Mouse (Mus musculus) neural tube, embryonic 14.5 days (tissue): ENCODE results near the gene Malsu1. TPM values are rescaled to one million over a fixed set of nuclear protein-coding genes. Genes with fewer than 3 reads are reported as not detected.

ENCODE experiments used
- ATAC-seq: fragments of 200-750 bp; cut with Nextera tagmentation; 2 replicates; pipeline ENCODE4 v1.8.0; 2017; ENCODE audit warnings: low read depth, mild to moderate bottlenecking, moderate TSS enrichment, moderate library complexity
- H3K27ac ChIP-seq: fragments of 300-500 bp; sonication (generic); 2 replicates; pipeline ENCODE4 v1.5.1; 2014; ENCODE audit warnings: low read depth, mild to moderate bottlenecking, control low read depth, low read length, moderate library complexity, mixed read lengths
- H3K27me3 ChIP-seq: fragments of 300-500 bp; sonication (generic); 2 replicates; pipeline ENCODE4 v1.6.1; 2014; ENCODE audit warnings: low read length; ENCODE audit not compliant: control insufficient read depth, insufficient read depth
- H3K36me3 ChIP-seq: fragments of 300-500 bp; sonication (generic); 2 replicates; pipeline ENCODE4 v1.6.1; 2014; ENCODE audit warnings: low read length, mixed read lengths; ENCODE audit not compliant: control insufficient read depth, insufficient read depth
- H3K4me1 ChIP-seq: fragments of 300-500 bp; sonication (generic); 2 replicates; pipeline ENCODE4 v1.6.1; 2014; ENCODE audit warnings: low read length; ENCODE audit not compliant: control insufficient read depth, insufficient read depth
- H3K4me2 ChIP-seq: fragments of 300-500 bp; sonication (generic); 2 replicates; pipeline ENCODE4 v1.6.1; 2014; ENCODE audit warnings: mild to moderate bottlenecking, low read depth, low read length, control low read depth
- H3K4me3 ChIP-seq: fragments of 300-500 bp; sonication (generic); 2 replicates; pipeline ENCODE4 v1.5.1; 2014; ENCODE audit warnings: low read depth, low read length, control low read depth, mixed read lengths
- H3K9ac ChIP-seq: fragments of 300-500 bp; sonication (generic); replicated peaks from 2 replicates; pipeline ENCODE4 v1.6.1; 2014; ENCODE audit warnings: low read depth, mild to moderate bottlenecking, control low read depth, low read length, mixed read lengths
- H3K9me3 ChIP-seq: fragments of 300-500 bp; sonication (generic); 2 replicates; pipeline ENCODE4 v1.6.1; 2016; ENCODE audit warnings: low read length; ENCODE audit not compliant: control insufficient read depth
- WGBS: fragments of 180-500 bp; shearing (Covaris S2); extraction: QIAGEN DNeasy Blood & Tissue Kit; methylation state at CpG from one replicate; pipeline ENCODE4 v1.1.7; 2014; 5-methylcytosine and 5-hydroxymethylcytosine counted together
- polyA plus RNA-seq: library from polyadenylated mRNA; unstranded; fragments of >200 nt; fragmentation: Nextera tagmentation; extraction: Ambion mirVana; gene quantifications from 2 replicates; pipeline ENCODE4 v1.2.1, GENCODE M21; 2014

Gene Malsu1
- polyA plus RNA-seq, 1 experiment from 2014 or later = 62.8 TPM

DNA sequence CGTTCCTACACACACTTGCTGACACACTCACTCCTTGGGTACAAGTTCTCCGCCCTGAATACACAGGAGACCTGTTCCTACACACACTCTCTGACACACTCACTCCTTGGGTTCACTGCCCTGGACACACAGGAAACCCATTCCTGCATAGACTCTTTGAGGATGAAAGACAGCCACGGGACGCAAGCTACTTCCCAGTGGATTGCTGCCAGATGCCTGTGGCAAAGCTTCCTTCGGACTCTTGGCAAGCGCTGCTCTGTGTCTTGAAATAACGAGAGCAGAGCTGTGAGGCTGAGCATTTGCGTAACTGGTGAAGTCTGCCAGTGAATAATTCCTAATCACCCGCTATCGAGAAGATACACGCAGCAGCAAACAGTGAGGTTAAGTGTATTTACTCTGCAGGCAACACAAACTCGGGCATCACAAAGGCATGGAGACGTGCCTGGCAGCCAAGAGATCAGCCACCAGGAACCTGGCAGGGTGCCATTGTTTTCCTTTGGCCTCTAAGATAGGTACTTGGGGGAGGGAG lies 23.4 kb downstream of the Malsu1 start:
- H3K9ac ChIP-seq = no peak overlapping the region
- no peak overlapping the region for H3K4me3 ChIP-seq
- H3K9me3 ChIP-seq = no peaks in the 10 kb centered on the region
- H3K27ac ChIP-seq = peak overlapping the region; percentile 12; the same call in 1 of the 2 replicates
- H3K36me3 ChIP-seq = peaks cover 8% of the 10 kb centered on the region; the same call in 1 of the 2 replicates
- H3K4me2 ChIP-seq = no peak overlapping the region
- no peak for ATAC-seq
- H3K4me1 ChIP-seq = peaks cover 7% of the 10 kb centered on the region; the same call in 1 of the 2 replicates
- H3K27me3 ChIP-seq = no peaks in the 10 kb centered on the region
- WGBS = 54% methylated on average over 13 of the region's 13 CpGs

GRCm38 (mm10) chr6:49097596-49098110 lies 24.1 kb downstream of the Malsu1 start:
- H3K27ac ChIP-seq = no peak overlapping the region; the same call in 1 of the 2 replicates
- 81% methylated on average over 5 of the region's 5 CpGs for WGBS
- ATAC-seq = no peak
- no peak overlapping the region for H3K4me3 ChIP-seq
- no peaks in the 10 kb centered on the region for H3K9me3 ChIP-seq
- H3K4me1 ChIP-seq = peaks cover 7% of the 10 kb centered on the region; the same call in 1 of the 2 replicates
- no peak overlapping the region for H3K9ac ChIP-seq
- no peaks in the 10 kb centered on the region for H3K27me3 ChIP-seq
- no peak overlapping the region for H3K4me2 ChIP-seq
- peaks cover 8% of the 10 kb centered on the region; the same call in 1 of the 2 replicates for H3K36me3 ChIP-seq

- no peak for ATAC-seq
- Histone ChIP-seq H3K27ac (no peak overlapping the region), H3K9me3 (no peaks in the 10 kb centered on the region), H3K4me1 (peaks cover 7% of the 10 kb centered on the region; the same call in 1 of the 2 replicates), H3K4me2 (no peak overlapping the region), H3K27me3 (no peaks in the 10 kb centered on the region), H3K4me3 (no peak overlapping the region), H3K9ac (no peak overlapping the region), H3K36me3 (peaks cover 6% of the 10 kb centered on the region; the same call in 1 of the 2 replicates)
- WGBS = 97% methylated on average over 1 of the region's 1 CpGs
These were observed 25.5 kb downstream of the Malsu1 start for GRCm38 (mm10) chr6:49099086-49099485.

DNA sequence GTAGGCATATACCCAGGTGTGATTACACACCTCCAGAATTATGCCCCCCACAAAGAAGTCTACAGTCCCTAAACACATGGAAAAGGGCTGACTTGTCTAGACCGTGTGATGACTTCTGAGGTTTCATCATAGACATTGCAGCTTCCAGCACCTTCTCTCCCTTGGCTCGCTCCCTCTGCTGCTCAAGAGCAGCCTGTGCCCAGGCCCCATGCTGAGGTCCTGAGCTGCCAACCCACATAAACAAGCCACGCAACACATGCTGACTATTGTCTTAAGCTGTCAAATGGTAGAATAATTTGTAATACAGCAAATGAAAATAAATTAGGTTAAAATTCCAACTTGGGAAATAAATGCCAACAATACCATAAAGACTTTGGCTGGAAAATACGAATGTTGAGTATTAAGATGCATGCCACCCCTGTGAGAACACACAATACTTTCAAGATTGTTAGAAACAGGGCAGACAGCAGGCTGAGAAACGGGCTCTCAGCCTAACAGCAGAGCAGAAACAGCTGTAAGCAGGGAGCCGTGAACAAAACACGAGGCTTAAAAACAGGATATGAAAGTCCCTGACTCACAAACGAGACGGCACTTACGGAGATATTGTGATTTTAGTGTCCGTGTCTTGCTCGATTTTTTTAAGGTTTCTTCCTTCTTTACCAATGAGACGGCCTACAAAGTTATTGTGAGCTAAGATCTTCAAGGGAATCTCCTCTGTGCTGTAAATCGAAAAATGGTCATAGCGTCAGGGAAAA lies 33.3 kb downstream of the Malsu1 start:
- no peak overlapping the region for H3K4me3 ChIP-seq
- H3K9ac ChIP-seq = no peak overlapping the region
- H3K4me1 ChIP-seq = no peaks in the 10 kb centered on the region
- H3K9me3 ChIP-seq = no peaks in the 10 kb centered on the region
- 86% methylated on average over 15 of the region's 15 CpGs for WGBS
- H3K27me3 ChIP-seq = no peaks in the 10 kb centered on the region
- H3K4me2 ChIP-seq = no peak overlapping the region
- H3K36me3 ChIP-seq = peaks cover 5% of the 10 kb centered on the region; the same call in 1 of the 2 replicates
- no peak overlapping the region for H3K27ac ChIP-seq
- ATAC-seq = no peak

- Histone ChIP-seq H3K4me1 (no peaks in the 10 kb centered on the region), H3K27me3 (no peaks in the 10 kb centered on the region), H3K27ac (no peak overlapping the region), H3K4me3 (no peak overlapping the region), H3K36me3 (peaks cover 5% of the 10 kb centered on the region; the same call in 1 of the 2 replicates), H3K9ac (no peak overlapping the region), H3K9me3 (no peaks in the 10 kb centered on the region), H3K4me2 (no peak overlapping the region)
- 94% methylated on average over 2 of the region's 2 CpGs for WGBS
- ATAC-seq = no peak
These were observed 35.6 kb downstream of the Malsu1 start for GRCm38 (mm10) chr6:49109196-49109595.

GRCm38 (mm10) chr6:49113895-49114294 lies 40.3 kb downstream of the Malsu1 start:
- no peaks in the 10 kb centered on the region for H3K9me3 ChIP-seq
- H3K4me3 ChIP-seq = no peak overlapping the region
- H3K36me3 ChIP-seq = no peaks in the 10 kb centered on the region
- no peak overlapping the region for H3K4me2 ChIP-seq
- no peaks in the 10 kb centered on the region for H3K4me1 ChIP-seq
- no peak overlapping the region for H3K27ac ChIP-seq
- peak; percentile 54; the same call in 1 of the 2 replicates for ATAC-seq
- 34% methylated on average over 7 of the region's 7 CpGs for WGBS
- no peak overlapping the region for H3K9ac ChIP-seq
- no peaks in the 10 kb centered on the region for H3K27me3 ChIP-seq

- 74% methylated on average over 6 of the region's 6 CpGs for WGBS
- ATAC-seq = no peak
- Histone ChIP-seq H3K9me3 (no peaks in the 10 kb centered on the region), H3K4me2 (no peak overlapping the region), H3K36me3 (no peaks in the 10 kb centered on the region), H3K4me3 (no peak overlapping the region), H3K27me3 (no peaks in the 10 kb centered on the region), H3K27ac (no peak overlapping the region), H3K9ac (no peak overlapping the region), H3K4me1 (no peaks in the 10 kb centered on the region)
These were observed 40.9 kb downstream of the Malsu1 start for GRCm38 (mm10) chr6:49114457-49114856.

DNA sequence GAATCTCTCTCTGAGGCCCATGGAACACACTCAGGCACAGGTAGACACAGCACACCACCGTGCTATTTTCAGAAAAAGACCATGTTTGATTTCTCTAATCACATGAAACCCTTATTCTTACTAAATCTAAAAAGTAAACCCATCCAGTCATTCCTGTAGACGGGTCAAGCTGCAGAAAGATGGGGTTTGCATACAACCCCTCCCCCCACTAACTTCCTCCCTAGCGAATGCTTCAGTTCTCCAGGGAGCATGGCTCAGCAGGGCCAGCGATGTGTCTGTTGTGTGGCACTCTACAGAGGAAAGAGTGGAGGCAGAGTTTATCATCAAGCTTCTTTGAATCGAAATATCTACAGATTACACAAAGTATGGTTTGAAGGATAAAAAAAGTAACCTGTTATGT lies 42.0 kb downstream of the Malsu1 start:
- Histone ChIP-seq H3K9ac (no peak overlapping the region), H3K36me3 (no peaks in the 10 kb centered on the region), H3K27me3 (no peaks in the 10 kb centered on the region), H3K27ac (no peak overlapping the region), H3K4me3 (no peak overlapping the region), H3K4me2 (no peak overlapping the region), H3K4me1 (0 out of 2 replicates have a peak, but pooled peaks cover 4% of the 10 kb centered on the region), H3K9me3 (no peaks in the 10 kb centered on the region)
- 82% methylated on average over 5 of the region's 5 CpGs for WGBS
- ATAC-seq = no peak

GRCm38 (mm10) chr6:49116241-49116640 lies 42.6 kb downstream of the Malsu1 start:
- 93% methylated on average over 8 of the region's 8 CpGs for WGBS
- no peak for ATAC-seq

More at GRCm38 (mm10) chr6:49116241-49116640, 42.6 kb downstream of the Malsu1 start:
- Histone ChIP-seq H3K4me1 (0 out of 2 replicates have a peak, but pooled peaks cover 4% of the 10 kb centered on the region), H3K4me2 (no peak overlapping the region), H3K4me3 (no peak overlapping the region), H3K27me3 (no peaks in the 10 kb centered on the region), H3K9ac (no peak overlapping the region), H3K9me3 (no peaks in the 10 kb centered on the region), H3K36me3 (no peaks in the 10 kb centered on the region), H3K27ac (no peak overlapping the region)
